Comparison of ENCODE assay signal across 12 mouse cellular contexts in the genomic region with DNA sequence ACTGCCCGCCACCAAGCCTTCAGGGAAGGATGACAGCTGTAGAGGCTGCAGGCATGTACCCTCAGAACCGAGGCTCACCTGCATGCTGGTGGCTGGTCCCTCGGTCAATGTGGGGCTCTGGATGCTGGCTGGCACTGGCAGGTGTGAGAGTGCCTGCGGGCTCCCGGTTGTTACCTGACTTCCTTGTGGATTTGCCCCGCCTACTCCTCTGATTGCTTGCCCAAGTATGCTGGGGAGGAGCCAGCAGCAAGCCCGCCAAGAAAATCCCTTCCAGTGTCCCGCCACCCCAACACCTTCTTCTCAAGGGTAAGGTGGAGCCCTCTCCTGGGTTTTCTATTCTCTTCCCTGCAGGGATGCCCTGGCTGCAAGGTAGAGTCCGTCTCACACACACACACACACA. TPM values are rescaled to one million over a fixed set of nuclear protein-coding genes. Genes with fewer than 3 reads are reported as not detected.
DNase-seq lines count a peak whose midpoint lies in the region; ATAC-seq lines count a peak whose summit lies in the region.
"Had no signal": no experiment of that assay in that cellular context is flagged by ENCODE, and none has a peak within 500 bp of the region (broad histone marks: within the 10 kb centered on the region; RNA-seq: fewer than 3 reads in every experiment).

A gene (minus strand): TSS at position 171 of the 400 bp plus-strand sequence.

- no peak within 1 kb of the TSS for H3K4me2 ChIP-seq in forebrain, embryonic 14.5 days (ENCODE audit: low read length)

- DNase-seq in forebrain, embryonic 10.5 days (ENCODE audit: extremely low spot score, low spot score) = no peak
- DNase-seq in forebrain, embryonic 14.5 days (ENCODE audit: low spot score) = no peak
- peak; percentile 25 for DNase-seq in embryonic facial prominence, embryonic 10.5 days (ENCODE audit: low spot score)
- DNase-seq in kidney, postnatal 10 days = peak; percentile 70
- peak; percentile 41 for DNase-seq in lung, postnatal 10 days
- no peak for DNase-seq in T-cell, adult 2 months (ENCODE audit: low spot score)
- no peak for DNase-seq in spleen, postnatal 14 days (ENCODE audit: low spot score in 2 of 2)
- no peak for DNase-seq in heart, adult 9 months (ENCODE audit: low spot score in 2 of 2)
- DNase-seq: cerebellum, adult 18-20 months; heart, adult 18-20 months; right cerebral cortex, postnatal 14 days; thymus, postnatal 36 days had no signal

- ATAC-seq in forebrain, embryonic 14.5 days = no peak

- peaks cover 9% of the 10 kb centered on the region for H3K4me1 ChIP-seq in forebrain, embryonic 10.5 days
- no peaks in the 10 kb centered on the region for H3K4me1 ChIP-seq in forebrain, embryonic 14.5 days (ENCODE audit: control insufficient read depth, insufficient read depth, low read length)
- peaks cover 12% of the 10 kb centered on the region for H3K4me1 ChIP-seq in embryonic facial prominence, embryonic 10.5 days

- no peaks in the 10 kb centered on the region for H3K36me3 ChIP-seq in forebrain, embryonic 10.5 days (replicated peaks)
- H3K36me3 ChIP-seq in forebrain, embryonic 14.5 days (ENCODE audit: control insufficient read depth, insufficient read depth, low read length) = no peaks in the 10 kb centered on the region
- no peaks in the 10 kb centered on the region for H3K36me3 ChIP-seq in embryonic facial prominence, embryonic 10.5 days (replicated peaks)

- no peak within 1 kb of the TSS for H3K9ac ChIP-seq in forebrain, embryonic 14.5 days (ENCODE audit: low read length)

- H3K27me3 ChIP-seq in forebrain, embryonic 10.5 days (ENCODE audit: poor library complexity, severe bottlenecking) = peaks cover 27% of the 10 kb centered on the region
- no peaks in the 10 kb centered on the region for H3K27me3 ChIP-seq in forebrain, embryonic 14.5 days (replicated peaks; ENCODE audit: control insufficient read depth, insufficient read depth, low read length)
- H3K27me3 ChIP-seq in embryonic facial prominence, embryonic 10.5 days (replicated peaks; ENCODE audit: low read depth, poor library complexity, severe bottlenecking) = peaks cover 34% of the 10 kb centered on the region

- 10% methylated on average over 9 of the region's 9 CpGs for WGBS in forebrain, embryonic 10.5 days
- 16% methylated on average over 9 of the region's 9 CpGs for WGBS in forebrain, embryonic 14.5 days
- 8% methylated on average over 9 of the region's 9 CpGs for WGBS in embryonic facial prominence, embryonic 10.5 days

- no peak within 1 kb of the TSS for H3K27ac ChIP-seq in forebrain, embryonic 10.5 days
- H3K27ac ChIP-seq in forebrain, embryonic 14.5 days (ENCODE audit: low read depth, low read length) = no peak within 1 kb of the TSS
- H3K27ac ChIP-seq in embryonic facial prominence, embryonic 10.5 days (replicated peaks) = peak within 1 kb of the TSS; percentile 30; the same call in 1 of the 2 replicates

- peak within 1 kb of the TSS; percentile 19 for H3K4me3 ChIP-seq in forebrain, embryonic 10.5 days
- no peak within 1 kb of the TSS for H3K4me3 ChIP-seq in forebrain, embryonic 14.5 days (ENCODE audit: low read depth, low read length)
- H3K4me3 ChIP-seq in embryonic facial prominence, embryonic 10.5 days = peak within 1 kb of the TSS; percentile 40

- no peaks in the 10 kb centered on the region for H3K9me3 ChIP-seq in forebrain, embryonic 10.5 days
- H3K9me3 ChIP-seq in forebrain, embryonic 14.5 days (replicated peaks; ENCODE audit: control insufficient read depth, low read length) = no peaks in the 10 kb centered on the region
- no peaks in the 10 kb centered on the region for H3K9me3 ChIP-seq in embryonic facial prominence, embryonic 10.5 days

RNA-seq across cellular contexts. Expression of the gene that starts here (rescaled TPM):
- polyA plus RNA-seq in forebrain, embryonic 10.5 days (2016; fragmentation: Nextera tagmentation; extraction: Ambion mirVana) = 0.53 and 0.69 TPM in 2 replicates
- 0.10 TPM in 1 of 2 replicates, not detected in the other for polyA plus RNA-seq in forebrain, embryonic 14.5 days (2014; fragmentation: Nextera tagmentation; extraction: Ambion mirVana)
- 1.8 and 2.5 TPM in 2 replicates for polyA plus RNA-seq in embryonic facial prominence, embryonic 10.5 days (2016; fragmentation: Nextera tagmentation; extraction: Ambion mirVana)

Comparison
In these comparisons a context has a peak if more than half of its experiments do, and no peak if none do; other contexts are left out.
1. DNase-seq: peak in embryonic facial prominence, embryonic 10.5 days (single experiment), kidney, postnatal 10 days (single experiment) and lung, postnatal 10 days (single experiment); none in forebrain, embryonic 10.5 days (single experiment), forebrain, embryonic 14.5 days (single experiment), T-cell, adult 2 months (single experiment), spleen, postnatal 14 days (0 of 2) and heart, adult 9 months (0 of 2).